Comparison of ENCODE assay signal across 10 mouse cellular contexts in genomic region chr10:39543258-39543770, GRCm38 (mm10).
DNase-seq lines count a peak whose midpoint lies in the region; ATAC-seq lines count a peak whose summit lies in the region.
"Had no signal": no experiment of that assay in that cellular context is flagged by ENCODE, and none has a peak within 500 bp of the region (broad histone marks: within the 10 kb centered on the region; RNA-seq: fewer than 3 reads in every experiment).

No protein-coding gene starts in this region.

- 0 out of 2 replicates have a peak overlapping the region, but pooled peaks have one; percentile 12 for H3K4me3 ChIP-seq in heart, embryonic 10.5 days
- H3K4me3 ChIP-seq in lung, embryonic 16.5 days (ENCODE audit: low read length): no peak overlapping the region
- H3K4me3 ChIP-seq in intestine, embryonic 16.5 days (ENCODE audit: low read length): no peak overlapping the region
- no peak overlapping the region for H3K4me3 ChIP-seq in stomach, embryonic 16.5 days (replicated peaks; ENCODE audit: low read length)

- H3K36me3 ChIP-seq in heart, embryonic 10.5 days: peaks cover 18% of the 10 kb centered on the region; the same call in 1 of the 2 replicates
- no peaks in the 10 kb centered on the region for H3K36me3 ChIP-seq in lung, embryonic 16.5 days (ENCODE audit: control insufficient read depth, insufficient read depth, low read length)
- H3K36me3 ChIP-seq in intestine, embryonic 16.5 days (ENCODE audit: control insufficient read depth, insufficient read depth, low read length): 0 out of 2 replicates have a peak, but pooled peaks cover 2% of the 10 kb centered on the region
- no peaks in the 10 kb centered on the region for H3K36me3 ChIP-seq in stomach, embryonic 16.5 days (ENCODE audit: control insufficient read depth, insufficient read depth, low read length)

- H3K27me3 ChIP-seq in heart, embryonic 10.5 days (ENCODE audit: insufficient read depth, poor library complexity, severe bottlenecking): no peaks in the 10 kb centered on the region
- no peaks in the 10 kb centered on the region for H3K27me3 ChIP-seq in lung, embryonic 16.5 days (ENCODE audit: control insufficient read depth, insufficient read depth, low read depth, low read length)
- no peaks in the 10 kb centered on the region for H3K27me3 ChIP-seq in intestine, embryonic 16.5 days (replicated peaks; ENCODE audit: control insufficient read depth, insufficient read depth, low read length)
- no peaks in the 10 kb centered on the region for H3K27me3 ChIP-seq in stomach, embryonic 16.5 days (ENCODE audit: control insufficient read depth, insufficient read depth, low read length)

- no peaks in the 10 kb centered on the region for H3K9me3 ChIP-seq in heart, embryonic 10.5 days
- no peaks in the 10 kb centered on the region for H3K9me3 ChIP-seq in lung, embryonic 16.5 days (ENCODE audit: control insufficient read depth, low read length)
- H3K9me3 ChIP-seq in intestine, embryonic 16.5 days (ENCODE audit: control insufficient read depth, low read length): no peaks in the 10 kb centered on the region
- H3K9me3 ChIP-seq in stomach, embryonic 16.5 days (replicated peaks; ENCODE audit: control insufficient read depth, low read length): no peaks in the 10 kb centered on the region

- 62% methylated on average over 5 of the region's 5 CpGs for WGBS in heart, embryonic 10.5 days
- 75% methylated on average over 5 of the region's 5 CpGs for WGBS in lung, embryonic 16.5 days
- WGBS in intestine, embryonic 16.5 days: 90% methylated on average over 5 of the region's 5 CpGs
- 82% methylated on average over 5 of the region's 5 CpGs for WGBS in stomach, embryonic 16.5 days

- no peak for ATAC-seq in lung, embryonic 16.5 days (ENCODE audit: low read depth)
- no peak for ATAC-seq in intestine, embryonic 16.5 days
- no peak for ATAC-seq in stomach, embryonic 16.5 days (ENCODE audit: insufficient read depth, low FRiP score)

- H3K4me1 ChIP-seq in heart, embryonic 10.5 days: peaks cover 38% of the 10 kb centered on the region
- peaks cover 43% of the 10 kb centered on the region for H3K4me1 ChIP-seq in lung, embryonic 16.5 days (replicated peaks; ENCODE audit: control insufficient read depth, insufficient read depth, low read length)
- H3K4me1 ChIP-seq in intestine, embryonic 16.5 days (ENCODE audit: control insufficient read depth, insufficient read depth, low read length): peaks cover 28% of the 10 kb centered on the region
- H3K4me1 ChIP-seq in stomach, embryonic 16.5 days (ENCODE audit: control insufficient read depth, insufficient read depth, low read length): peaks cover 33% of the 10 kb centered on the region

- peak overlapping the region; percentile 23; the same call in 1 of the 2 replicates for H3K27ac ChIP-seq in heart, embryonic 10.5 days
- H3K27ac ChIP-seq in lung, embryonic 16.5 days (ENCODE audit: low read length): peak overlapping the region; percentile 4; the same call in 1 of the 2 replicates
- peak overlapping the region; percentile 6; the same call in 1 of the 2 replicates for H3K27ac ChIP-seq in intestine, embryonic 16.5 days (ENCODE audit: low read length)
- H3K27ac ChIP-seq in stomach, embryonic 16.5 days (ENCODE audit: low read length): peak overlapping the region; percentile 82

- no peak overlapping the region for H3K4me2 ChIP-seq in lung, embryonic 16.5 days (ENCODE audit: low read depth, low read length)
- H3K4me2 ChIP-seq in intestine, embryonic 16.5 days (ENCODE audit: low read depth, low read length): no peak overlapping the region
- no peak overlapping the region for H3K4me2 ChIP-seq in stomach, embryonic 16.5 days (ENCODE audit: low read depth, low read length)

- intact Hi-C loops in heart, postnatal 10 days (cut with DNase I): loop anchor here (5.0 kb wide), 2 partner anchors 84 to 189 kb away; partner anchors contain the start of gene Rev3l

- no peak for DNase-seq in heart, embryonic 10.5 days (ENCODE audit: low spot score)
- DNase-seq in heart, postnatal 10 days: no peak
- DNase-seq in lung, postnatal 25 days (ENCODE audit: low spot score): no peak
- no peak for DNase-seq in urinary bladder, postnatal 10 days (ENCODE audit: low spot score)
- no peak for DNase-seq in urinary bladder, postnatal 36 days (ENCODE audit: low spot score in 2 of 2)
- DNase-seq: B cell, adult 2 months; lung, postnatal 36 days had no signal

- no peak overlapping the region for H3K9ac ChIP-seq in lung, embryonic 16.5 days (ENCODE audit: low read length)
- no peak overlapping the region for H3K9ac ChIP-seq in intestine, embryonic 16.5 days (ENCODE audit: low read depth, low read length)
- H3K9ac ChIP-seq in stomach, embryonic 16.5 days (ENCODE audit: low read length): no peak overlapping the region

Comparison
In these comparisons a context has a peak if more than half of its experiments do, and no peak if none do; other contexts are left out.
1. H3K27ac ChIP-seq: peak in every context shown above with its lines; median percentile 82 in stomach, embryonic 16.5 days; 23 in heart, embryonic 10.5 days; 6 in intestine, embryonic 16.5 days; 4 in lung, embryonic 16.5 days.